Mouse (Mus musculus) lung, embryonic 16.5 days (tissue): ENCODE data around the gene Ptpa. TPM values are rescaled to one million over a fixed set of nuclear protein-coding genes. Genes with fewer than 3 reads are reported as not detected.

Experiments used
- ATAC-seq: fragments of 200-750 bp; cut with Nextera tagmentation; 2 replicates; pipeline ENCODE4 v1.8.0; 2017; ENCODE audit warnings: low read depth, mild to moderate bottlenecking, moderate library complexity
- H3K27ac ChIP-seq: fragments of 300-500 bp; sonication (generic); 2 replicates; pipeline ENCODE4 v1.5.1; 2014; ENCODE audit warnings: mild to moderate bottlenecking, control low read depth, low read length
- H3K27me3 ChIP-seq: fragments of 300-500 bp; sonication (generic); 2 replicates; pipeline ENCODE4 v1.6.1; 2014; ENCODE audit warnings: low read depth, low read length, mixed read lengths; ENCODE audit not compliant: control insufficient read depth, insufficient read depth
- H3K36me3 ChIP-seq: fragments of 300-500 bp; sonication (generic); 2 replicates; pipeline ENCODE4 v1.6.1; 2014; ENCODE audit warnings: low read length; ENCODE audit not compliant: control insufficient read depth, insufficient read depth
- H3K4me1 ChIP-seq: fragments of 300-500 bp; sonication (generic); replicated peaks from 2 replicates; pipeline ENCODE4 v1.6.1; 2014; ENCODE audit warnings: low read length, mixed read lengths; ENCODE audit not compliant: control insufficient read depth, insufficient read depth
- H3K4me2 ChIP-seq: fragments of 300-500 bp; sonication (generic); 2 replicates; pipeline ENCODE4 v1.6.1; 2014; ENCODE audit warnings: low read depth, low read length, control low read depth
- H3K4me3 ChIP-seq: fragments of 300-500 bp; sonication (generic); 2 replicates; pipeline ENCODE4 v1.5.1; 2014; ENCODE audit warnings: mild to moderate bottlenecking, low read length, control low read depth
- H3K9ac ChIP-seq: fragments of 300-500 bp; sonication (generic); 2 replicates; pipeline ENCODE4 v1.6.1; 2014; ENCODE audit warnings: low read length, control low read depth
- H3K9me3 ChIP-seq: fragments of 300-500 bp; sonication (generic); 2 replicates; pipeline ENCODE4 v1.6.1; 2016; ENCODE audit warnings: low read length; ENCODE audit not compliant: control insufficient read depth
- WGBS: fragments of 180-500 bp; shearing (Covaris S2); extraction: QIAGEN DNeasy Blood & Tissue Kit; methylation state at CpG from one replicate; pipeline ENCODE4 v1.1.7; 2014; 5-methylcytosine and 5-hydroxymethylcytosine counted together
- polyA plus RNA-seq: library from polyadenylated mRNA; unstranded; fragments of >200 nt; fragmentation: Nextera tagmentation; extraction: Ambion mirVana; gene quantifications from 2 replicates; pipeline ENCODE4 v1.2.1, GENCODE M21; 2015

Ptpa gene
- polyA plus RNA-seq, 1 experiment from 2014 or later: 163 TPM

DNA sequence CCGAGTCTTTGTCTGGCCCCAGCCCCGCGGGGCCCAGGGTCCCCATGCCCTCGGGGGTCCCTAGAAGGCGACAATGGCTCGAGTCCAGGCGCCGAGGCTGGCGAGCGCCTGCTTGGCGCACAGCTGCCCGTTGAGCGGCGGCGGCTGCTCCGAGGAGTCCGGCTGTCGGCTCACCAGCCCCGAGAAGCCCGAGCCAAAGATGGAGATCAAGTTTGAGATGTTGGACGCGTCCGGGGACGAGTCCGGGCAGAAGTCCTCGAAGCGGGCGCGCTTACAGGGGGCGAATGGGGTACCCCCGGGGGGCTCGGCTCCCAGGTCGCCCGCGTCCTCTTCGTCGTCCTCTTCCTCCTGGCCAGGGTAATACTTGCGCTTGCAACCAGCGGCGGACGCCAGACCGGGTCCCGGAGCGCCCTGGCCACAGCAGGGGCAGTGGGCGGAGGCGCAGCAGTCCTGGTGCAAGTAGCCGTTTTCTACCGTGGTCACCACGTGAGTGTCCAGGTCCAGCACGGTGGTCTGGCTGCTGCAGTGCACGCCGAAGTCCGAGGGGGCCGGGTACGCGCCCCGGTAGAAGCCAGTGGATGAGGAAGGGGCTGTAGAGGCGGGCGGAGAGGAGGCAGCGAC is 57.0 kb downstream of the Ptpa start:
- H3K9me3 ChIP-seq: no peaks in the 10 kb centered on the region
- H3K4me1 ChIP-seq: peaks cover 23% of the 10 kb centered on the region
- H3K27me3 ChIP-seq: no peaks in the 10 kb centered on the region
- H3K36me3 ChIP-seq: no peaks in the 10 kb centered on the region
- H3K4me2 ChIP-seq: peak overlapping the region; percentile 94
- WGBS: under 1% methylated on average over 60 of the region's 60 CpGs
- peak overlapping the region; percentile 85 for H3K4me3 ChIP-seq
- ATAC-seq: no peak
- H3K9ac ChIP-seq: peak overlapping the region; percentile 97
- H3K27ac ChIP-seq: peak overlapping the region; percentile 98

DNA sequence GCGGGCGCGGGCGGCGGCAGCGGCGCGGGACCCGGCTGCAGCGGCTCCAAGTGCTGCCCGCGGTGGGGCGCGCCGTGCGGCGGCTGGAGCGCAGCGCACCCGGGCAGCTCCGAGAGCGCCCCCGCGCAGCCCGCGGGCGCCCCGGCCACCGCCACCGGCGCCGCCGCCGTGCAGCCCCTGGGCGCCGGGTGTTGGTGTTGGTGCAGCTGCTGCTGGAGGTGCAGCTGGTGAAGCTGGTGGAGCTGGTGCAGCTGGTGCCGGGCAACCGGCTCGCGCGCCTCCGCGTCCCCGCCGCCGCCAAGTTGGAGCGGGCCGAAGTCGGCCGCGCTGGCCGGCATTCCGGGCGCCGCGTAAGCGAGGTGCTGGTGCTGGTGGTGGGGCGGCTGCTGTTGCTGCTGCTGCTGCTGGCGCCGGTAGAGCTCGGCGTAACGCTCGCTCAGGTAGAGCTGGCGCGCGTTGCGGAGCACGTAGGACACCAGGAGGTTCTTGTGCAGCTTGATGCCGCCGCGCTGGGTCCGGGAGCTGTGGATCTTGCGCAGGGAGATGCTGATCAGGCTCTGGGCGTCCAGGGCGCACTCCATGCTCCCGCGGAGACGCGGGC is 57.7 kb downstream of the Ptpa start:
- Histone ChIP-seq H3K9me3 (no peaks in the 10 kb centered on the region), H3K4me2 (peak overlapping the region; percentile 94), H3K27me3 (no peaks in the 10 kb centered on the region), H3K27ac (peak overlapping the region; percentile 98), H3K36me3 (no peaks in the 10 kb centered on the region), H3K4me1 (peaks cover 23% of the 10 kb centered on the region), H3K9ac (peak overlapping the region; percentile 97), H3K4me3 (peak overlapping the region; percentile 85)
- ATAC-seq: peak; percentile 6
- under 1% methylated on average over 55 of the region's 80 CpGs for WGBS

DNA sequence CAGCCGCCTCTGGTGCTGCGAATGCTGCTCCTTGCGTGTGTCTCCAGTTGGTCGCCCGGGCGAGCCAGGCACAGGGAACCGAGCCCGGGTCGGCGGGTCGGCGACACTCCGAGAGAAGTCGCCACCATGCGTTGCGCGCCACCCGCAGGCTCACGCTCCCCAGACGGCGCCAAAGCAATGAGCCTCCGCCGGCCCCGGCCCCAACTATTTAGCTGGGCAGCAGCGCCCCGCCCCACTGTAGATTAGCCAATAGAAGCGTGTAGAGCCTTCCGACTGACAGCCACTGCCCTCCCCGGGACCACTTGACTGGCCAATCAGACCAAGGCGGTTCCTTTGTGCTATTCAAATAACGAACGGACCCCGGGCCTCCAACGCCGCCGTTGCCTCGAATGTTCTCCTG is 58.2 kb downstream of the Ptpa start, which contains the start of gene Ier5l:
Gene Ier5l (minus strand): TSS at position 181 of the 400 bp plus-strand sequence.
- peaks cover 21% of the 10 kb centered on the region for H3K4me1 ChIP-seq
- peak within 1 kb of the TSS; percentile 85 for H3K4me3 ChIP-seq
- H3K4me2 ChIP-seq: peak within 1 kb of the TSS; percentile 94
- peak within 1 kb of the TSS; percentile 98 for H3K27ac ChIP-seq
- H3K36me3 ChIP-seq: no peaks in the 10 kb centered on the region
- no peaks in the 10 kb centered on the region for H3K9me3 ChIP-seq
- peak; percentile 85 for ATAC-seq
- under 1% methylated on average over 36 of the region's 37 CpGs for WGBS
- H3K9ac ChIP-seq: peak within 1 kb of the TSS; percentile 97
- no peaks in the 10 kb centered on the region for H3K27me3 ChIP-seq

DNA sequence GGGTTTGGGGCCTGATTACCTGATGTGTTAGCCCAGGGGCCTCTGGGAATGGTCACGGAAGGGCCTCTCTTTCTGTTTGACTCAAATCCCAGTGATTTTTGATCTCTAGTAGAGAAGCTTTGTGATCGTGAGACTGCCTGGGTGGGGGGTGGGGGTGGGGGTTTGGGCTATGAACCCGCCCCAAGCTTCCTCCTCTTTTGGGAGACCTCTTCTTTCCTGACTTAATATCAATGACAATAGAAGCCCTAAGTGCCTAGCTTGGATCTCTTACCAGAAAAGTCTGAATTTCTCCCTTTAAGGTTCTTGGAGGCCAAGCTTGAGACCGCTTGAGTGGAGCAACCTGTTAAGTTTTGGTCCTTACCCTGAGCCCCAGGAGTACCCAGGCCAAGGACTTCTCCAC is 58.9 kb downstream of the Ptpa start:
- ATAC-seq: no peak
- Histone ChIP-seq H3K9me3 (no peaks in the 10 kb centered on the region), H3K27ac (peak overlapping the region; percentile 70; the same call in 1 of the 2 replicates), H3K4me1 (peaks cover 21% of the 10 kb centered on the region), H3K4me2 (peak overlapping the region; percentile 94), H3K9ac (peak overlapping the region; percentile 65), H3K36me3 (no peaks in the 10 kb centered on the region), H3K4me3 (peak overlapping the region; percentile 85), H3K27me3 (no peaks in the 10 kb centered on the region)
- 28% methylated on average over 4 of the region's 4 CpGs for WGBS

DNA sequence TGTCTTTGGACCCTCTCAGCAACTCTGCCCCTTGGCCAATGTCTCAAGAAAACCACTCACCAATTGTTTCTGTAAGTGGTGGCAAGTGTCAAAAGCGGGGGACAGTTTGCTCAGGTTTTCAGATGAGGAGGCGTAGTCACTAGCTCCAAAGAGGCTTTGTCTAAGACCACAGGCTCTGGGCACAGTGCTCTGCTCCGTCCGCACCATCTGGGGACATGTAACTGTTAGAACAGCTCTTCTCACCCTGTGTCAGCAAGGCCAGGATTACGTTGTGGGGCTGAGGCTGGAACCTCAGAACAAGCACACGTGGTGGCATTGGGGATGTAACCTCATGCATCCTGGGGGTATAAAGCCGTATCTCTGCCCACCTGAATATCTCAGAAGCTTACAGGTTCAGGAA is 59.6 kb downstream of the Ptpa start:
- WGBS: 80% methylated on average over 7 of the region's 7 CpGs
- H3K27me3 ChIP-seq: no peaks in the 10 kb centered on the region
- no peaks in the 10 kb centered on the region for H3K9me3 ChIP-seq
- no peak overlapping the region for H3K27ac ChIP-seq
- H3K4me1 ChIP-seq: peaks cover 21% of the 10 kb centered on the region
- H3K9ac ChIP-seq: 0 out of 2 replicates have a peak overlapping the region, but pooled peaks have one; percentile 65
- H3K4me2 ChIP-seq: peak overlapping the region; percentile 94
- ATAC-seq: no peak
- no peaks in the 10 kb centered on the region for H3K36me3 ChIP-seq
- no peak overlapping the region for H3K4me3 ChIP-seq

DNA sequence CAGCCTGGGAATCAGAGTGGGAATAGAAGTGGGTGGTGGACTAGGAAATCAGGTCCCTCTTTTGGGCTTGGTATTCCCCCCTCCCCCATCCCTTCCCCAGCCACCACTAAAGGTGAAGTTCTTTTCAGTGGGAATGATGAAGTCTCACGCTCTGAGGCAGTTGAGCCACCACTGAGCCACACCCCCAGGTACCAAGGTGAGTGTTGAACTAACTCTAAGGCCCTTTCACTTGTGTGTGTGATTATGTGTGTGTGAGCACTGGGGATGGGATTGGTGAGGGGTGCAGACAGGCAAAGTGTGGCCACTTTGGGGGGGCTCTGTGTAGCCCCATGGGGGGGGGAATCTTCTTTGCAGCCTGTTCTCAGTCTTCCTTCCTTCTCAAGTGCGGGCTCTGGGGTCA is 60.4 kb downstream of the Ptpa start:
- no peaks in the 10 kb centered on the region for H3K9me3 ChIP-seq
- no peak overlapping the region for H3K9ac ChIP-seq
- no peak overlapping the region for H3K4me3 ChIP-seq
- WGBS: 58% methylated on average over 2 of the region's 2 CpGs
- no peak for ATAC-seq
- H3K4me2 ChIP-seq: no peak overlapping the region
- H3K27me3 ChIP-seq: no peaks in the 10 kb centered on the region
- H3K27ac ChIP-seq: no peak overlapping the region
- peaks cover 17% of the 10 kb centered on the region for H3K4me1 ChIP-seq
- H3K36me3 ChIP-seq: no peaks in the 10 kb centered on the region

DNA sequence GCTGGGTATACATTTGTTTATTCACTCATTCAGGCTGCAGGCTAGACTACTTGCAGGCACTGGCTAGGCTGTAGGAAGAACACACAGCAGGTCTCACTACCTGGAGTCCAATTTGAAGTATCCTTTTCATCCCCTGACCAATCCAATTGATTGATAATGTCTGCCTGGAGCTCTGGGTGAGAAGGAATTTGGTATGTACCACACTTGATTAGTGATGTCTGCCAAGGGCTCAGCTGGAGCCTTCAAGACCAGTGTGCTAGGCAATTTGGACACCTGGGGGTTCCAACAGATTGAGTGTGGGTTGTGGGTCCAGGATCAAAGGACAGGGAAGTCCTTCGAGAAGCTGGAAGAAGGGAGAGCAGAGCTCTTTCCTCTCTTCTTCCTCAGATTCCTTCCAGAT is 62.7 kb downstream of the Ptpa start:
- no peak overlapping the region for H3K4me2 ChIP-seq
- no peak overlapping the region for H3K4me3 ChIP-seq
- H3K27ac ChIP-seq: no peak overlapping the region
- no peaks in the 10 kb centered on the region for H3K27me3 ChIP-seq
- peaks cover 13% of the 10 kb centered on the region for H3K4me1 ChIP-seq
- WGBS: 52% methylated on average over 1 of the region's 1 CpGs
- no peak for ATAC-seq
- no peak overlapping the region for H3K9ac ChIP-seq
- no peaks in the 10 kb centered on the region for H3K9me3 ChIP-seq
- H3K36me3 ChIP-seq: no peaks in the 10 kb centered on the region

DNA sequence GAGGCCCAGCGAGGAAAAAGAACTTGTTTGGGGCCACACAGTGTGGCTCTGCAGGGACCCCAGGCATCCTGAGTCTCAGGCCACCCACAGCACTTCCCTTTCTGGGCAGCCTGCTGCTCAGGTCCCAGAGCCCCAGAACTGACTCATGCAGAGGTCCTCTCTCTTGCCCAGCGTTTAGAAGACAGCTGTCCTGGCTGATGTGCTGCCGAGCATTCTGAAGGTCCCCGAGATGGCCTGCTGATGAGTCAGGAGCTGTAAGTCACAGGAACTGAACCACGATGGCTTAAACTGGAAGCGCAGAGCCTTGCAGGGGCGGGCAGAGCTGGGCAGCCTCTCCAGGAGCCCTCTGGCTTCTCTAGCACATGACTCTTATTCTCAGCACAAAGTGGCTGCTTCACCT is 71.8 kb downstream of the Ptpa start:
- Histone ChIP-seq H3K27ac (no peak overlapping the region), H3K4me3 (no peak overlapping the region), H3K27me3 (no peaks in the 10 kb centered on the region), H3K4me2 (no peak overlapping the region), H3K9me3 (no peaks in the 10 kb centered on the region), H3K9ac (no peak overlapping the region; the same call in 1 of the 2 replicates), H3K36me3 (no peaks in the 10 kb centered on the region), H3K4me1 (no peaks in the 10 kb centered on the region; the same call in 1 of the 2 replicates)
- ATAC-seq: no peak
- WGBS: 33% methylated on average over 7 of the region's 7 CpGs

DNA sequence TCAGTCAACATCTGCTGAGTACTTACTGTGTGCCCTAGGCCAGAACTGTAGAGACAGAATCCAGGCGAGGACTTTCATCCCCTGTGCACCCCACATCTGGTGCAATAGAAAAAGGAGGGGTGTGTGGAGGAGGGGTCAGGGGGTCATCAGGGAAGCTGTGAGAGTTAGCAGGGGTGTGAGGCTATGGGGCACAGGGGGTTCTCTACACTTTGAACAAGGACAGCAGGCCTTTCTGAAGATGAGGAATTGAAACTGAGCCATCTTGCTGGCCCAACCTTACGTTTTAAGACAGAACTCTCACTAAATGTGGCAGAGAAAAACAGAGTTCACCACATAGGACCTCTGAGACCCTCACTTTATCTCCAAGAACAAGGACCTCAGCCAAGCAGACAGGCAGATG is 74.5 kb downstream of the Ptpa start:
- Histone ChIP-seq H3K4me3 (no peak overlapping the region), H3K27me3 (no peaks in the 10 kb centered on the region), H3K36me3 (no peaks in the 10 kb centered on the region), H3K9me3 (no peaks in the 10 kb centered on the region), H3K27ac (no peak overlapping the region), H3K9ac (no peak overlapping the region), H3K4me1 (no peaks in the 10 kb centered on the region; the same call in 1 of the 2 replicates), H3K4me2 (no peak overlapping the region)
- 68% methylated on average over 2 of the region's 2 CpGs for WGBS
- ATAC-seq: no peak
